Mouse (Mus musculus) ovary, postnatal 10 days (tissue): ENCODE measurements around the gene Ttc22.
A peak's percentile ranks its signal among the peaks of the same experiment; 100 is the strongest.

ENCODE experiments used
- DNase-seq: peaks from one replicate; pipeline ENCODE4 v3.0.0; 2022; ENCODE audit warnings: low spot score

Gene Ttc22

GRCm38 (mm10) chr4:106622030-106622493 lies at the start of gene Ttc22:
Gene Ttc22, plus strand, starts transcription at chr4:106622432.
- DNase-seq: no peak

GRCm38 (mm10) chr4:106575022-106575421 lies 47.2 kb upstream of the Ttc22 start:
- no peak for DNase-seq

DNA sequence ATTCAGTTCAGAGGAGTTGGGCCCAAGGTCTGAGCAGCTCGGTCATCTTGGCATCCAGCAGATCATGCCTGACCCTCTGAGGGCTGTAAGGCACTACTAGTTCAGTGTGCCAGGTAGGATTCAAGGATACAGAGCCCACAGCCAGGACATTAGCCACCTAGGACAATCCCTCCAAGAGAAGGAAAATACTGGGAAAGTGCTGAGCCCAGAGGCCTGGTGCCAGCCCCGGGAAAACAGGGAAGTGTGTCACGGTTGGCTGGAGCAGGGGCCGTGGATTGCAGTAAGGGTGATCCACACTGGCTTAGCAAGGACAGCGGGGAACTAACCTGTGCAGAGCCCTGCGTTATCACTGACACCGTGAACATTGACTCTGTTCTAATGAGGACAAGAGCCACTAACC lies 44.7 kb upstream of the Ttc22 start:
- no peak for DNase-seq

- DNase-seq: no peak
Observed at GRCm38 (mm10) chr4:106581176-106581864, 40.9 kb upstream of the Ttc22 start.

- no peak for DNase-seq
Observed at GRCm38 (mm10) chr4:106581865-106582204, 40.4 kb upstream of the Ttc22 start.

DNA sequence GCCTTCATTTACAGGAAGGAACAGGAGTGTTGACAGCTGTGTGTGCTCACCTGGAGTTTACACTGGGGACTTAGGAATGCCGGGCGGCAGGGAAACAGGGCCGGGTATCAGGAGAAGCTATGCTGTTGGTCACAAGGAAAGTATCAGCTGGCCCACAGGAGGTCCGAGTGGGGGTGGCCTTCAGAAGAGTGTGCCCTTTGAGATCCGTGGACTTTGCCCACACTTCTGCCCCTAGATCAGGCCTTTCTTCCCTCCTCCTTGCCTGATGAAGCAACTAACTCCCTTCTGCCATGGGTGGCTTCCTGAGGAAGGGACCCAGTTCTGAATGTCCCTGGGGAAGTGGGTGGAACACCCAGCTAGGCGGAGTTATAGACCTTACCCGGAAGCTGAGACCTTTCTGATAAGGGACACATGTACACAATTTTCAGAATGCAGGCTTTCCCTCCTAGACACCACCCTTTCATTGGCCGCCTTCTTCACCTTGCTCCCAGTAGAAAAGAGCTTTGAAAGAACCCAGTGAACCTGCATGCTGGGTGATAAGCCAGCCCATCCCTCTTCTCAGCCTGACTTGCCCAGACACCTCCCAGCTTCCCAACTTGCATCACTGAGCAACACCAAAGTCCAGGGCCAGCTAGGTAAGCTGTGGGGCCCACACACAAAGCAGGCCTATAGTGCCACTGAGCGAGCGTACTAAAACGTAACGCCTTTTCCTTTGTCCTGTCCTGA lies 39.6 kb upstream of the Ttc22 start:
- DNase-seq: no peak

GRCm38 (mm10) chr4:106584665-106585064 lies 37.6 kb upstream of the Ttc22 start:
- no peak for DNase-seq

DNA sequence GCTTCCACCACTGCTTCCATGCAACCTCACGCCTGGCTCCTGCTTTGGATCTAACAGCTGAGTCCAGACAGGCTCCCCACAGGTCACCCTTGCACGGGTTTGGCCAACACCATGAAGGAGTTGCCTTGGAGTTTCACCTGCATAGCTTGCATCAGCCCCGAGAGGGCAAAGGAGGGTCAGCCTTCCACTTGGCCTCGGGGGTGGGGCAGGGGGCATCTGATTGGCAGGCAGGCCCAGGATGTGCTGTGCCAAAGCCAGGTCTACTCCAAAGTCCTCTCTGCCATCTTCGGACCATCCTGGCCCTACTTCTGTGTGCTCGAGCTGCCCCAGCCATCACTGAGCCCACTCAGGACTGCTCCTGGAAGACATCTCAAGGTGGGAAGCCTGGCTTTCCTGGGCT lies 35.2 kb upstream of the Ttc22 start:
- no peak for DNase-seq

GRCm38 (mm10) chr4:106590142-106590541 lies 32.1 kb upstream of the Ttc22 start:
- no peak for DNase-seq

GRCm38 (mm10) chr4:106590871-106591270 lies 31.4 kb upstream of the Ttc22 start:
- DNase-seq: no peak

DNA sequence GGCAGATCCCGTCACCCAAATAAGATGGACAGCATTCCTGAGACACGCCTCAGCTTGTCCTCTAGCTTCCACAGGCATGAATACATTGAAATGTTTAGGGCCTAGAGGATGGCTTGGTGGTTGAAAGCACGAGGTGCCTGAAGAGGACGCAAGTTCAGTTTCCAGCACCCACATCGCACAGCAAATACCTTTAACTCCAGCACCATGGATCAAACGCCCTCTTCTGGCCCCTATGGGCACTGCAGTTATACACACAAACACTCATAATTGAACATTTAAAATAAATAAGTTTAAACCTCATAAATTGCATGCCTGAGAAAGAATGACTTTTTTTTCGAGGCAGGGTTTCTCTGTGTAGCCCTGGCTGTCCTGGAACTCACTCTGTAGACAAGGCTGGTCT lies 28.6 kb upstream of the Ttc22 start:
- no peak for DNase-seq

DNA sequence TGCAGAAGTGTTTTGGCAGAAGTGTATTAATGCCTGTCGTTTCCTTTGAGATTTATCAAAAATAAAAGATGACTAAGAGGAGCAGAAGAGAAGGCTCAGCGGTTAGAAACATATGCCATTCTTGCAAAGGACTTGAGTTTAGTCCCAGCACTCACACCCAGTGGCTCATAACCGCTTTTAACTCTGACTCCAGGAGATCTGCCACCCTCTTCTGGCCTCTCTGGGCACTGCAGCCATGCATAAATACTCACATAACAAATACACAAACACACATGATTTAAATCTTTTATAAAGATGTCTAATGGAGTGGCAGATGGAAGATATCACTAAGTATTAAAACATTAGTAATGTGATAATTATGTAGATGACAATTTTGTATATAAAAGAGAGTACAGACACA lies 26.0 kb upstream of the Ttc22 start:
- DNase-seq: no peak

DNA sequence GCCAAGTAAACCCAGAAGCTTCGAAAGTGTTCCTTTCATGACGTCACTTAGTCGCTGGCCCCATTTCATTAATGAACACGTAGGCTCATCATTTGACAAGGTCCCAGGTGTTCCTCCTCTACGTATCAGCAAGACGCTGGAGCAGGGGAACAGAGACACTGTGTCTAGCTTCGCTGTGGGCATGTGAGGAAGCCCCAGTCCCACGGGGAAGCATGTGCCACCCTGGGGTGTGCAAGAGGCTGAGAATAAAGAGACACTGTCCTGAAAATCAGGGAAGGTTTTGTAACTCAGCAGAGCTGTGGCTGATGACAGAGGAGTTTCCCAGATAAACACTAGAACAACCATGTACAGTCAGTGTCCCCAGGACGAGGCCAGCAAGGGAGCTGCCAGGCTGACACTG lies 25.2 kb upstream of the Ttc22 start:
- DNase-seq: no peak

- no peak for DNase-seq
Observed at GRCm38 (mm10) chr4:106597741-106598140, 24.5 kb upstream of the Ttc22 start.

GRCm38 (mm10) chr4:106599415-106599814 lies 22.8 kb upstream of the Ttc22 start:
- no peak for DNase-seq

DNA sequence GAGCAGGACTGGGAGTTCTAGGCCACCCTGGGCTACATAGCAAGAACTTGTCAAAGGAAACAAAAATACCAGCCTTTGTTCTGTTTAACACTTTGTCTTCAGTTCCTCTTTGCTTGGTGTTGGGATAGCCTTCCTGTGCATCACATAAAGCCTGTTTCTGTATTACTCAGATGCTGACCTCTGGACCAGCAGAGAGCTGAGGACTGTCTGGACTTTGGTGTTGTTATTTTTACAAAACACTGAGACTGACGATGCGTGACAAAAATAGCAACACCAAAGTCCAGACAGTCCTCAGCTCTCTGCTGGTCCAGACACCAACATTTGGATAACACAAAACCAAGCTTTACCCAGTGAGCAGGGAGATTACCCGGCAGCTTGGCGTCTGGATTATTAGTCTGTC lies 21.5 kb upstream of the Ttc22 start:
- DNase-seq: no peak

- no peak for DNase-seq
Observed at GRCm38 (mm10) chr4:106606639-106607554, 15.3 kb upstream of the Ttc22 start.

- DNase-seq: no peak
Observed at GRCm38 (mm10) chr4:106607905-106608304, 14.3 kb upstream of the Ttc22 start.

DNA sequence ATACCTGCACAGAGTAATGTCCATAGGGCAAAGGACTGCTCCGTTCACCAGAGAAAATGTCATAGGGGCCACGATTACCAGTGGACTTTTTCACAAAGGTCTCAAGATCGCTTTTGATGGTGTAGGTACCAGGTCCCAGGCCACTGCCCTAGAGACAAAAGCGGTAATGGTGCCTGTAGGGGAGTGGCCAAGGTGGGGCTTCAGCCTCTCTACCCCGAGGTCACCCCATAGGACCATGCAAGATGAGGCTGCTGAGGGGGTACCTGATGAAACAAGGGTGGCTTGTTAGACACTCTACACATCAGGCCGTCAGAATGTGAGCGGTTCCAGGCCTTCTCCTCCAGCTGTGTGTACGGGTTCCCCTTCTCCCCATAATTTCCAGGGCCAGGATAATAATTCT lies 9.1 kb upstream of the Ttc22 start:
- no peak for DNase-seq

- DNase-seq: no peak
Observed at GRCm38 (mm10) chr4:106613560-106613959, 8.7 kb upstream of the Ttc22 start.

- DNase-seq: peak; percentile 63
Observed at GRCm38 (mm10) chr4:106614180-106614797, 7.9 kb upstream of the Ttc22 start.

GRCm38 (mm10) chr4:106614881-106615280 lies 7.4 kb upstream of the Ttc22 start:
- DNase-seq: no peak
